Mouse (Mus musculus): ENCODE results near the gene Zic5.

Gene Zic5

DNA sequence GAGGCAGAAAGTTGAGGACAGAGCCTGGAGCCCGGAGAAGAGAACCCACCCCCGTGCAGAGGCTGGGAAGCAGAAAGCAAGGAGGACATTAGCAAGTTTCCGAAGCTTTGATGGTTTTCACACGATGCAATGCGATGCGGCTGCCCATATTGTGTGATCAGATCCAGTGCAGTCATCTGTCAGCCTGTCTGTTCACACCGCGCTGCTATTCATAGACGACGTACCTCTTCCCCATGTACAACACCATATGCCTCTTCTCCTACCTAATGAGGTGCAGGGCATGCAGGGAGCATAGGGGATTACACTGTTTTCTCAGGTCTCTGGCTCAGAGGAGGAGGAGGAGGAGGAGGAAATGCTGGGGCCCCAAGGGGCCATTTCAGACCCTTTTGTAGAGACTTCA lies 28.6 kb downstream of the Zic5 start:
- no peak for DNase-seq (ENCODE audit: extremely low read depth, insufficient read length, low spot score)

DNA sequence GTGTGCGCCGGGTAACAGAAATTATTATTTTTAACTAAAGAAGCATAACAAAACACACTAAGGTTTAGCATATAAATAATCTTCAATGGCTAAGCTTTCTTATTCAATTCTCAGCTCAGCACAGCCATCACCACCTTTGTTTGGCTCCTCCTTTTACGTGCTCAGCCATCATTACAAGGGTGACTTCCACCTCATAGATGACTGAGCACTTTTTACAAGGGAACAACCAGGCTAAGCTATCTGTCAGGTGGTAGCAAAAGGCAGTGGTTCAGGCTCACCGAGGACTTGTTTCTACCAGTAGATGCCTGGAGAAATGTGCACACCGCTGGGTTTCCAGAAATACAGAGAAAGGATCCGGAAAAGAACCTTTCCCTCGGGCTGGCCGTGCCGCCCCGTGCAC lies 31.4 kb downstream of the Zic5 start:
- DNase-seq (ENCODE audit: extremely low read depth, insufficient read length, low spot score): no peak

DNA sequence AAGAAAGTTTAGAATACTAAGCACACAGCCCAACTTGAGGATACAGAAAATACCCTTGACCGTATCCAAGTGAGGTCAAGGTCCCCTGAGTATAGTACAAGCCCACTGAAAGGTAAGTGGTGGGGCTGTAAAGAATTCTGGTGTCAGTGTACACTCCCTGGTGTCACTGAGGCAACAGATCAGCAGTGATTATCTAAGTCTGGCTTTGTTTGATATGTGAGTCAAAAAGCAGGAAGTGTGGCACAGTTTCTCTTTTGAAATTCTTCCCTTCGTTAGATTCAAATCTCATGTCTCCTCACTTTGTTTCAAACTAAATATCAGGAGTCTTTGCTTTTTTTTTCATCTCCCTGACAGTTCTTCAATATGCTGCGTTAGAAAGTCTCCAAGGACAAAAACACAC lies 32.9 kb downstream of the Zic5 start:
- no peak for DNase-seq (ENCODE audit: extremely low read depth, insufficient read length, low spot score)

DNA sequence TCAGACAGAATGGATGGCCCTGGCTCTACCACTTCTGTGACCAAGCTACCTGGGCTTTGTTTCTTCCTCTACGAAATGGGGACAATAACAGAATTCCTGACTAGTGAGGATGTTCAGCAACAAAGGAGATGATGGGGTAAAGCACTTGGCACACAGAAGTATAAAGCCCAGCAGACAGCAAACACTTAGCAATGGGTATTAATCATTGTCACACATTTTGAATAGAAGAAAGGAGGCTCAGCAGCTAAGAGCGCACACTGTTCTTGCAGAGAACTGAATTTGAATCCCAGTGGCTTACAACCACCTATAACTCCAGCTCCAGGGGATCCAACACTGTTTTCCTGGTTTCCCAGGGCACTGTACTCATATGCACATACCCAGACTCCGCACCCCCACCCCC lies 37.8 kb downstream of the Zic5 start:
- no peak for DNase-seq (ENCODE audit: extremely low read depth, insufficient read length, low spot score)

DNA sequence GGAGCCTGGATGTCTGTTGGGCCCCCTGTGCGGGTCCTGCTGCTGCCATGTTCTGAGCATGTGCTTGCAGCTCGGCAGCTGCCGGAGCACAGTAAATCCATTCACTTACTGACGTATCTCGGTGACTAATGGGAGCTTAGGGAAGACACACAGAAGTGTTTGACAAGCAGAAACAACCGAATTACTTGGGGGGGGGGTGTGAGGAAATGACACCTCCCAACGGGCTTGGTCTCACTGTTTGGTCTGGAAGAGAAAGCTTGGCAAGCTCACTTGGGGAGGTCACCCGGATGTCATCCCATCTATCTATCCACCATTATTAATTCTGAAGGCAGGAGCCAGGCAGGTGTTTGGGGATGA lies 38.3 kb downstream of the Zic5 start:
- DNase-seq (ENCODE audit: extremely low read depth, insufficient read length, low spot score): no peak

DNA sequence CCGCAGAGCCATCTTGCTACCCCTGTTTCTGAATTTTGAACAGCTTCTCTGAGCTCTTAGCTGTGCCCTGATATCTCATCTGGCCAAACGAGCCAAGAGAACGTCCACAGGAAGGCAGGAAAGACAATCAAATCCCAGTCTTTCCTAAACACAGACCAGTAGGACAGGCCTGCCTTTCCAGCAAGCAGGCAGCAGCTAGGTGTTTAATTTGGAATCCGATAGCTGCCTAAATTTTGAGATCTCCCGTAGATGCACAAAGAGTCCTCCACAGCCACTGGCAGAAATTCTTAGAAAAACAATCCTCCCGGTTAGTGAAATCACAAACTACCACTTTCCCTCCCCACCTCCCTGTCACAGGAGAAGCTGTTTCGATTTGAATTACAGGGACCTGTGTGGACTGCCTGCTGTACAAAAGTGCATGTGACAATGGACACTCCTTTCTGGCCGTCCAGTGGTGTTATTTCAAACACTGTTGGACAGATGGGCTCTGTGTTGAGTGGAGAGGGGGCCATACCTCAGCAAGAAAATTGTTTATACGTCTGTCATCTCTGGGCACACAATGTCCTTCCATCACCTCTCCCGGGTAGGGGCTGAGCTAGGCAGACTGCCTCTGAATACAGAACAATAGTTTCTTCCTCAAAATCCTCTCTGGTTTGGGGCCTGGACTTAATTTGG lies 38.8 kb downstream of the Zic5 start:
- no peak for DNase-seq (ENCODE audit: extremely low read depth, insufficient read length, low spot score)

DNA sequence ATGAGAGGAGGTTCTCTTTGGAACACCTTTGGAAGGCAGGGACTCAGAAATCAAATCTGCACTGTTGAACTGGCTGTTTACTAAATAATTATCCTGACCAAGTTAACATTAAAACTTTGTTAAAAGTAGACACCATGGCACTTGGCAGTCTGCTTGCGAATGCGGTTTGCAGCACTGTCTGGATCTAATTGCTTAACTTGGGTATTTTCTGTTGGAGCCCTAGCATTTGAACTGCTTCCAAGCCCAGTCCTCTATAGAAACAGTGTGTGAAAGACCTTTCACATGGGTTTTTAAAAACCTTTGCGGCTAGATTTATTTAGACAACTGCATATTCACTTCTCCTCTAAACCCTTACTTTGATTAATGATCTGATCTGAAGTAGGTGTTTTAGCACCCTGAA lies 41.0 kb downstream of the Zic5 start:
- DNase-seq (ENCODE audit: extremely low read depth, insufficient read length, low spot score): no peak

DNA sequence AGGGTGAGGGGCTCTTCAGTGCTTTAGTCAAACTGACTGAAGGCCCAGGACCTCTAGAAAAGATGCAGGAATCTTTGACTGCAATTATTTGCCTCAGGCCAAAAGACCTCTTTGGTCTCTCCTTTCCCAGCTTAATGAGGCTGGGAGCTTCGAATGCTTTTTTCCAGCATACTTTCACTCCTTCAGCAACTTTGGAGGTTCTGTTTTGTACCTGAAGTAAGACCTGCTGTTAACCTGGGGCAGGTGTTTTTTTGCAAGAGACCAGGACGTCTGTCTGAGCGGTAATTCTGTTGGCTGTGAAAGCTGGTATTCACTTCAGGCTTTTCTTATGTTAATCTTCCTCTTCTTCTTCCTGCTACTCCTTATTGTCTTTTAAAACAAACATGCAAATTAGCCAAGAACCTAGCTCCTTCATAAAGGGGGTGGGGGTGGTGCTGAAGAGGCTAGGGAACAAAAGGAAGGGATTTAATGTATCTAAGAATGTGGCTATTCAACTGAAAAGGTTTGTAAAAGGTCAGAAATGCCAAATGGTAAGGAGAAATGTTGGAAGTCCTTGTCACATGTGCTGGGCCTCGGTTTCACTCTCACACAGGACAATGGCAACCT lies 49.2 kb downstream of the Zic5 start:
- no peak for DNase-seq (ENCODE audit: extremely low read depth, insufficient read length, low spot score)

DNA sequence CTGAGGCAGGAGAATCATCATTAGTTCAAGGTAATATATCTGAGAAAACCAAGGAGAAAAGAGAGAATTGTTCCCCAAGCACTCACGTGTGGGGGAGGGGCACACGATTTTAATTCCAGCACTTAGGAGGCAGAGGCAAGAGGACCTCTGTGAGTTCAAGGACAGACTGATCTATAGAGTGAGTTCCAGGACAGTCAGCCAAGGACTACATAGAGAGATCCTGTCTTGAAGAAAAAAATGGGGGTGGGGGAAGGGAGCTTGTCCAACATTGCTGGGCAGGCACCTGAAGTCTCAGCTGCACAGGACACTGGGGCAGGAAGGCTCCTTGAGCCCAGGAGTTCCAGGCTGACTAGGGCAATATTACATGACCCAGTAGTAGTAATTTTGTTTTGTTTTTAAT lies 50.7 kb downstream of the Zic5 start:
- no peak for DNase-seq (ENCODE audit: extremely low read depth, insufficient read length, low spot score)

DNA sequence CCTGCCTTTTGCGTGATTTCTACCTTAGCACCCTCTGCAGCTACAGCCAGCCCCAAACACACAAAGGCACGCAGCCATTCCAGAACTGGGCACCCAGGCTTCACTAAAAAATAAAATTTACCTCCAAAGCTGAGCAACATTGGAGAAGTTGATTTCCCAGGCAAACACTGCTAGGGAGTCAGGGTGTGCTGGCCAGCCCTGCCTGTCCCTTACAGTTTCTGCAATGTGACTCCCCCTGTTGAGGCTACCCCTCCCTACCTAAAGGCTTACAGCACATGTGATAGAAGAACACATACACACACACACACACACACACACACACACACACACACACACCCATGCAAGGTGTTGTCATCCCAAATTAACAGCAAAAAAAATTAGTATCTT lies 51.9 kb downstream of the Zic5 start:
- no peak for DNase-seq (ENCODE audit: extremely low read depth, insufficient read length, low spot score)

DNA sequence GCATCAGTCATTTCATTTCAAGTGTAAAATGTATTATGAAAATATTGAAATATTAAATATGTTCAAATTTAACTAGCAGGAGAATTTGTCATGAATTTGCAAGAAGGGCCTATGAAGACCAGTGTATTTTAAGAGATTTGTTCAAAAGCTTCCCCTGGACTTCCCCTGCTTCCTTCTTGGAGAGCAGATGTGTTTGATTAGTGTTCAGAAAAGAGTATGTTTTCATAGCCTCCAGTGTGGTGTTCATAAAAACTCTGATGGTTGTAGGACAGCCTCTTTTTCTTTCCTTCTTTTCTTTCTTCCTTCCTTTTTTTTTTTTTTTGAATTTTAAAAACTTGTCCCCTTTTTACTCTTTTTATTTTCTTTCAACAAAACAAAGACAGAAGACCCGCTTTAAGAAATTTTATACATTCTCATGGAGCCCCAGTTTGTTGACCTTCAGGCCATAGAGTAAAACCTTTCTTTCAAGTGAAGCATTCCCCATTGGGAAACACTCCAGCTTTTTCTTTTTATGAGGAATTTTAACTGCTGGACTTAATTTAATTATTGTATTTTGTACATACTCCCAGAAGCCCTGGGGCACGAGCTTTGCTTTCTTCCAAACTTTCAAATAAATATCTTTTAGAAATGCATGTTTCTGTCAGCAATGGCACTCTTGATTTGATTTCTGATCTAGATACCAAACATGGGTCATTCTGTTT lies 52.5 kb downstream of the Zic5 start:
- DNase-seq (ENCODE audit: extremely low read depth, insufficient read length, low spot score): no peak

Data from 3134 (cell line).